ENCODE assay signal across 9 mouse cellular contexts in genomic region chr8:122666338-122666764, GRCm38 (mm10). TPM values are rescaled to one million over a fixed set of nuclear protein-coding genes. Genes with fewer than 3 reads are reported as not detected.
DNase-seq lines count a peak whose midpoint lies in the region; ATAC-seq and TF ChIP-seq lines count a peak whose summit lies in the region.
"Had no signal": no experiment of that assay in that cellular context is flagged by ENCODE, and none has a peak within 500 bp of the region (broad histone marks: within the 10 kb centered on the region; RNA-seq: fewer than 3 reads in every experiment).

No protein-coding gene starts in this region.

- no peak for TF ChIP-seq CTCF in layer of hippocampus, adult 2 months (conservative IDR thresholded peaks at IDR 0.05)

- ATAC-seq in heart, embryonic 14.5 days (ENCODE audit: insufficient number of reproducible peaks, insufficient read depth, low FRiP score, low read depth): no peak
- ATAC-seq in megakaryocyte-erythroid progenitor cell, adult 5-6 weeks (replicated peaks; ENCODE audit: low FRiP score, low TSS enrichment, poor library complexity, severe bottlenecking): peak; percentile 69

- peak overlapping the region; percentile 20; the same call in 1 of the 2 replicates for H3K4me2 ChIP-seq in heart, embryonic 14.5 days (ENCODE audit: low read length)
- H3K4me2 ChIP-seq: midbrain, embryonic 12.5 days had no signal

- no peaks in the 10 kb centered on the region for H3K36me3 ChIP-seq in heart, embryonic 14.5 days (ENCODE audit: control insufficient read depth, insufficient read depth, low read length)
- H3K36me3 ChIP-seq: midbrain, embryonic 12.5 days had no signal

- no peak for DNase-seq in layer of hippocampus, adult 2 months (ENCODE audit: low spot score in 2 of 2)
- no peak for DNase-seq in layer of hippocampus, postnatal 10 days (ENCODE audit: low spot score in 2 of 2)
- DNase-seq in brain, adult 2 months (ENCODE audit: low read depth, low spot score): peak; percentile 41
- DNase-seq in kidney, postnatal 4 days: peak; percentile 22 to 39
- no peak for DNase-seq in gastrocnemius, postnatal 14 days
- DNase-seq in layer of hippocampus, adult 18-20 months (ENCODE audit: low spot score in 2 of 2): no peak

- intact Hi-C loops in gastrocnemius, postnatal 14 days (cut with DNase I; ENCODE audit: low total_unique reads): no loop called here

- 6% methylated on average over 9 of the region's 9 CpGs for WGBS in heart, embryonic 14.5 days

- peaks cover 37 to 48% of the 10 kb centered on the region in 2 experiments for H3K4me1 ChIP-seq in heart, embryonic 14.5 days (ENCODE audit: control insufficient read depth in 2 of 2, insufficient read depth in 2 of 2, low read length in 2 of 2)

- H3K9me3 ChIP-seq in heart, embryonic 14.5 days (ENCODE audit: control insufficient read depth, low read length): no peaks in the 10 kb centered on the region
- H3K9me3 ChIP-seq: midbrain, embryonic 12.5 days had no signal

- H3K4me3 ChIP-seq in layer of hippocampus, adult 2 months: no peak overlapping the region
- H3K4me3 ChIP-seq in heart, embryonic 14.5 days (ENCODE audit: control insufficient read depth in 1 of 2, insufficient read depth in 1 of 2, low read depth in 1 of 2, low read length in 2 of 2): no peak overlapping the region
- H3K4me3 ChIP-seq: midbrain, embryonic 12.5 days had no signal

- peak overlapping the region; percentile 65; the same call in 1 of the 2 replicates for H3K27ac ChIP-seq in layer of hippocampus, adult 2 months
- H3K27ac ChIP-seq in heart, embryonic 14.5 days (replicated peaks in 1 of 2; ENCODE audit: control insufficient read depth in 1 of 2, insufficient read depth in 1 of 2, low read depth in 2 of 2, low read length in 2 of 2): peak overlapping the region; percentile 28 to 82

- no peak overlapping the region for H3K9ac ChIP-seq in heart, embryonic 14.5 days (ENCODE audit: low read length)

- no peaks in the 10 kb centered on the region for H3K27me3 ChIP-seq in heart, embryonic 14.5 days (ENCODE audit: control insufficient read depth, insufficient read depth, low read length)

RNA-seq across cellular contexts. Expression of gene Cbfa2t3, which starts 32.6 kb away (rescaled TPM):
- 10 to 100 TPM; 38.0 to 49.8 TPM for total RNA-seq in layer of hippocampus, adult 2 months (2021)
- total RNA-seq in layer of hippocampus, postnatal 10 days (2021): 10 to 100 TPM; 23.4 to 25.7 TPM
- polyA plus RNA-seq in heart, embryonic 14.5 days (2014; fragmentation: Nextera tagmentation; extraction: Ambion mirVana): 4.2 and 6.2 TPM in 2 replicates
- 78.3 and 79.6 TPM in 2 replicates for total RNA-seq in megakaryocyte-erythroid progenitor cell, adult 5-6 weeks (2014; fragmentation: Nextera tagmentation)
- 7.8 and 15.4 TPM in 2 replicates for total RNA-seq in megakaryocyte-erythroid progenitor cell, adult 5-6 weeks (2017)
- 10 to 100 TPM; 19.5 to 23.2 TPM for total RNA-seq in gastrocnemius, postnatal 14 days (2021)
- total RNA-seq in layer of hippocampus, adult 18-20 months (2021): 10 to 100 TPM; 46.3 to 52.5 TPM

RNA-seq across cellular contexts. Expression of gene Pabpn1l, which starts 43.8 kb away (rescaled TPM):
- total RNA-seq in layer of hippocampus, adult 2 months (2021): under 1 TPM in 1 of 2 experiments, not detected in 1; 0.52 TPM
- total RNA-seq in layer of hippocampus, postnatal 10 days (2021): not detected
- polyA plus RNA-seq in heart, embryonic 14.5 days (2014; fragmentation: Nextera tagmentation; extraction: Ambion mirVana): not detected in 2 replicates
- total RNA-seq in megakaryocyte-erythroid progenitor cell, adult 5-6 weeks (2014; fragmentation: Nextera tagmentation): not detected in 2 replicates
- not detected in 2 replicates for total RNA-seq in megakaryocyte-erythroid progenitor cell, adult 5-6 weeks (2017)
- not detected for total RNA-seq in gastrocnemius, postnatal 14 days (2021)
- total RNA-seq in layer of hippocampus, adult 18-20 months (2021): not detected
- polyA plus RNA-seq: midbrain, embryonic 12.5 days had no signal

RNA-seq across cellular contexts. Expression of gene Trappc2l, which starts 54.9 kb away (rescaled TPM):
- 10 to 100 TPM; 77.3 to 88.6 TPM for total RNA-seq in layer of hippocampus, adult 2 months (2021)
- total RNA-seq in layer of hippocampus, postnatal 10 days (2021): 10 to 100 TPM; 75.6 to 79.9 TPM
- 78.2 and 84.8 TPM in 2 replicates for polyA plus RNA-seq in heart, embryonic 14.5 days (2014; fragmentation: Nextera tagmentation; extraction: Ambion mirVana)
- total RNA-seq in megakaryocyte-erythroid progenitor cell, adult 5-6 weeks (2014; fragmentation: Nextera tagmentation): 24.4 and 27.7 TPM in 2 replicates
- 10.2 and 19.6 TPM in 2 replicates for total RNA-seq in megakaryocyte-erythroid progenitor cell, adult 5-6 weeks (2017)
- 10 to 100 TPM; 47.5 TPM for total RNA-seq in gastrocnemius, postnatal 14 days (2021)
- 10 to 100 TPM; 82.1 to 82.7 TPM for total RNA-seq in layer of hippocampus, adult 18-20 months (2021)

RNA-seq across cellular contexts. Expression of gene Galns, which starts 55.1 kb away (rescaled TPM):
- total RNA-seq in layer of hippocampus, adult 2 months (2021): 10 to 100 TPM; 11.8 to 13.9 TPM
- total RNA-seq in layer of hippocampus, postnatal 10 days (2021): 10 to 100 TPM; 10.6 to 10.7 TPM
- 10.3 and 11.2 TPM in 2 replicates for polyA plus RNA-seq in heart, embryonic 14.5 days (2014; fragmentation: Nextera tagmentation; extraction: Ambion mirVana)
- 21.7 and 31.5 TPM in 2 replicates for total RNA-seq in megakaryocyte-erythroid progenitor cell, adult 5-6 weeks (2014; fragmentation: Nextera tagmentation)
- 3.8 and 8.2 TPM in 2 replicates for total RNA-seq in megakaryocyte-erythroid progenitor cell, adult 5-6 weeks (2017)
- total RNA-seq in gastrocnemius, postnatal 14 days (2021): 1 to 10 TPM; 2.9 to 3.6 TPM
- 10 to 100 TPM; 10.2 to 10.9 TPM for total RNA-seq in layer of hippocampus, adult 18-20 months (2021)

Comparison
In these comparisons a context has a peak if more than half of its experiments do, and no peak if none do; other contexts are left out.
1. DNase-seq: peak in brain, adult 2 months (single experiment) and kidney, postnatal 4 days (2 of 2); none in layer of hippocampus, adult 2 months (0 of 2), layer of hippocampus, postnatal 10 days (0 of 2), gastrocnemius, postnatal 14 days (single experiment) and layer of hippocampus, adult 18-20 months (0 of 2).